Mouse (Mus musculus): Measurements from ENCODE around the gene Magi3. TPM values are rescaled to one million over a fixed set of nuclear protein-coding genes. Genes with fewer than 3 reads are reported as not detected.
A peak's percentile ranks its signal among the peaks of the same experiment; 100 is the strongest.

Gene Magi3
- polyA plus RNA-seq, 1 experiment from 2014 or later = 7.4 TPM

GRCm38 (mm10) chr3:104243972-104244371 is 23.8 kb upstream of the Magi3 start:
- no peak overlapping the region for H3K4me3 ChIP-seq (replicated peaks; ENCODE audit: low read depth, low read length)
- DNase-seq (no peak), ATAC-seq (ENCODE audit: low FRiP score, low TSS enrichment) (no peak)
- H3K9ac ChIP-seq (replicated peaks; ENCODE audit: low read length) = no peak overlapping the region
- H3K4me2 ChIP-seq (ENCODE audit: low read length) = no peak overlapping the region
- H3K27ac ChIP-seq (replicated peaks; ENCODE audit: low read depth, low read length) = no peak overlapping the region
- H3K27me3 ChIP-seq (ENCODE audit: control insufficient read depth, insufficient read depth, low read length) = no peaks in the 10 kb centered on the region
- no peaks in the 10 kb centered on the region for H3K36me3 ChIP-seq (ENCODE audit: control insufficient read depth, insufficient read depth, low read length)
- 92% methylated on average over 6 of the region's 6 CpGs for WGBS
- H3K4me1 ChIP-seq (ENCODE audit: control insufficient read depth, insufficient read depth, low read length) = no peaks in the 10 kb centered on the region
- H3K9me3 ChIP-seq (ENCODE audit: control insufficient read depth, low read length) = no peaks in the 10 kb centered on the region

DNA sequence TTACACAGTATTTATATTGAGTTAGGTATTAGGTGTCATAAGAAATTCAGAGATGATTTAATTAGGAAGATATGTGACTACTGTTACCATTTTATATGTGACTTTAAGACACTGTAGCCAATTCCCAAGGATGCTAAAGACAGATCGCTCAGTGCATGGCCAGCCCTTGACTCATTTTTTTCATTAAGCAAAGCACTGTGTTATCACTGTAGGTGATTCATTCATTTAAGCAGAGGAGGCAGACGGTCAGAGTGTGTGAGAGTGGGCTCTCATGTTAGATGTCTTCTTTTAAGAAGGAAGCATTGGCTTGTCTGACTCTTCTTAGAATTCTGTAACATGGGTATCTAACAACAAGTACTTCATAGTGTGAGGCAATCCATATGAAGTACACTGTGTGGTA is 19.6 kb upstream of the Magi3 start:
- H3K9me3 ChIP-seq (ENCODE audit: control insufficient read depth, low read length) = no peaks in the 10 kb centered on the region
- no peak overlapping the region for H3K9ac ChIP-seq (replicated peaks; ENCODE audit: low read length)
- no peaks in the 10 kb centered on the region for H3K27me3 ChIP-seq (ENCODE audit: control insufficient read depth, insufficient read depth, low read length)
- WGBS = 88% methylated on average over 2 of the region's 2 CpGs
- H3K4me3 ChIP-seq (replicated peaks; ENCODE audit: low read depth, low read length) = no peak overlapping the region
- H3K36me3 ChIP-seq (ENCODE audit: control insufficient read depth, insufficient read depth, low read length) = no peaks in the 10 kb centered on the region
- DNase-seq (no peak), ATAC-seq (ENCODE audit: low FRiP score, low TSS enrichment) (no peak)
- no peaks in the 10 kb centered on the region for H3K4me1 ChIP-seq (ENCODE audit: control insufficient read depth, insufficient read depth, low read length)
- H3K4me2 ChIP-seq (ENCODE audit: low read length) = no peak overlapping the region
- no peak overlapping the region for H3K27ac ChIP-seq (replicated peaks; ENCODE audit: low read depth, low read length)

DNA sequence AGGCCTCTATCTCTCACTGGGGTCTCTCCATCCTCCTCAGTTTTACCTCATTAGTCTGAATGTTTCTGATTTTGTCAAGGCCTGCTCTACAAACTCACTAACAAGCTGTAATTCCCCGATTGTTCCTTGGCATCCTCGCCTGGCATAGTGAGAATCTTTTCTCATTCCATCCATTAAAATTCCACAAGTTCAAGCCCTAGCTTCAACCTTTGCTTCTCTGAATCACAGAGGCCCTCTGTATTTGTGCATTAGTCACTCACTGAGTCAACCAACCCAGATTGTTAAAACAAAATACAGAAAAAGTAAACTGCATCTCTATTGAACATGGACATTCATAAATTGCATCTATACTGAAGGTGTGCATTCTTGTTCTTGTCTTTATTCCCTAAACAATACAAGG is 19.2 kb upstream of the Magi3 start:
- Histone ChIP-seq H3K9ac (replicated peaks; ENCODE audit: low read length) (no peak overlapping the region), H3K27me3 (ENCODE audit: control insufficient read depth, insufficient read depth, low read length) (no peaks in the 10 kb centered on the region), H3K27ac (replicated peaks; ENCODE audit: low read depth, low read length) (no peak overlapping the region), H3K4me3 (replicated peaks; ENCODE audit: low read depth, low read length) (no peak overlapping the region), H3K36me3 (ENCODE audit: control insufficient read depth, insufficient read depth, low read length) (no peaks in the 10 kb centered on the region), H3K9me3 (ENCODE audit: control insufficient read depth, low read length) (no peaks in the 10 kb centered on the region), H3K4me2 (ENCODE audit: low read length) (no peak overlapping the region), H3K4me1 (ENCODE audit: control insufficient read depth, insufficient read depth, low read length) (no peaks in the 10 kb centered on the region)
- no peak for ATAC-seq (ENCODE audit: low FRiP score, low TSS enrichment)
- WGBS = 88% methylated on average over 2 of the region's 2 CpGs
- DNase-seq = no peak

DNA sequence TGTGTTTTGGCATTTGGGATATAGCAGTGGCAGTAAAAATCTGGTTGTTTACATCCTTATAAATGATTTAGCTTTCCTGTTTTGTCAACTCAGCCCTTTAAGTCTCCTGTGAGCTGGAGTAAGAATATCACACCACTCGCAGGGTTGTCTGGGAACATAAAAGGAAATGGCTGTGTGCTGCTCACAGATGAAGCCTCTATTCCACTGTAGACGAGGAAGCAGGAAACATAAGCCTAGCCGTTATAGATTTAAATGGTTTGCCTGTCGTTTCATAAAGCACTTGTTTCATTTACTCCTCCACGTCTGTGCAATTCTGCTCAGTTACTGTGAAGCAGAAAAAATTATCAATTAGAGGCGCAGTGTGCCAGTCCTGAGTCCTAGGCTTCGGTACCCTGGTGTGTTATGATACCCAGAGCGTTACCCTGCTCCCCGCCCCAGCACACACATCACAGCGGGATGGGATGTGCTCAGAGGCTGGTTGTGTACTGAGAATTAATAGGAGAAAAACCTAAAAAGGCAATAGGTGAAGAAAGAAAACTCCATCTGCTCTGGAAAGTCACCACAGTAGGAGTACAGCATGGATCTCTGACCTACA is 17.8 kb upstream of the Magi3 start:
- DNase-seq (peak; percentile 19), ATAC-seq (ENCODE audit: low FRiP score, low TSS enrichment) (no peak)
- 0 out of 2 replicates have a peak overlapping the region, but pooled peaks have one; percentile 41 for H3K27ac ChIP-seq (replicated peaks; ENCODE audit: low read depth, low read length)

DNA sequence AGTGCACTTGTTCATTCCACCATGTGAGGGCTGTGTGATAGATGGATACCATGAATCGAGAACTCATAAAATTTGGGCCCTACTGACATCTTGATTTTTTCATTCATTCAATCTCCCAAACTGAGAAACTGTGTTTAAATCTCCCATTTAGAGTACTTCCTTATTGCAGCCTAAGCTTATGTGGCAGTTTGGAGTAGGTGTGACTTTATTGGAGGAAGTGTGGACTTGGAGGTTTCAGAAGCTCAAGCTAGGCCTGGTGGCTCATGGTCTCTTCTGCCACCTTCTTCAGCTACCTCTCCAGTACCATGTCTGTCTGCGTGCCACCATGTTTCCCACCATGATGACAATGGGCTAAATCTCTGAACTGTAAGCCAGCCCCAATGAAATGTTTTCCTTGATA is 15.9 kb upstream of the Magi3 start:
- no peaks in the 10 kb centered on the region for H3K9me3 ChIP-seq (ENCODE audit: control insufficient read depth, low read length)
- no peaks in the 10 kb centered on the region for H3K27me3 ChIP-seq (ENCODE audit: control insufficient read depth, insufficient read depth, low read length)
- WGBS = 85% methylated on average over 2 of the region's 2 CpGs
- H3K4me1 ChIP-seq (ENCODE audit: control insufficient read depth, insufficient read depth, low read length) = no peaks in the 10 kb centered on the region
- H3K36me3 ChIP-seq (ENCODE audit: control insufficient read depth, insufficient read depth, low read length) = no peaks in the 10 kb centered on the region
- no peak overlapping the region for H3K27ac ChIP-seq (replicated peaks; ENCODE audit: low read depth, low read length)
- DNase-seq (no peak), ATAC-seq (ENCODE audit: low FRiP score, low TSS enrichment) (no peak)
- no peak overlapping the region for H3K4me2 ChIP-seq (ENCODE audit: low read length)
- no peak overlapping the region for H3K9ac ChIP-seq (replicated peaks; ENCODE audit: low read length)
- no peak overlapping the region for H3K4me3 ChIP-seq (replicated peaks; ENCODE audit: low read depth, low read length)

More for the DNA sequence above, 17.8 kb upstream of the Magi3 start:
- H3K9me3 ChIP-seq (ENCODE audit: control insufficient read depth, low read length) = no peaks in the 10 kb centered on the region
- no peaks in the 10 kb centered on the region for H3K36me3 ChIP-seq (ENCODE audit: control insufficient read depth, insufficient read depth, low read length)
- H3K27me3 ChIP-seq (ENCODE audit: control insufficient read depth, insufficient read depth, low read length) = no peaks in the 10 kb centered on the region
- H3K4me3 ChIP-seq (replicated peaks; ENCODE audit: low read depth, low read length) = no peak overlapping the region
- H3K9ac ChIP-seq (replicated peaks; ENCODE audit: low read length) = no peak overlapping the region
- WGBS = 67% methylated on average over 10 of the region's 10 CpGs
- no peak overlapping the region for H3K4me2 ChIP-seq (ENCODE audit: low read length)
- no peaks in the 10 kb centered on the region for H3K4me1 ChIP-seq (ENCODE audit: control insufficient read depth, insufficient read depth, low read length)

- no peak overlapping the region for H3K4me3 ChIP-seq (replicated peaks; ENCODE audit: low read depth, low read length)
- H3K27ac ChIP-seq (replicated peaks; ENCODE audit: low read depth, low read length) = no peak overlapping the region
- no peaks in the 10 kb centered on the region for H3K36me3 ChIP-seq (ENCODE audit: control insufficient read depth, insufficient read depth, low read length)
- no peak for DNase-seq
- H3K4me1 ChIP-seq (ENCODE audit: control insufficient read depth, insufficient read depth, low read length) = no peaks in the 10 kb centered on the region
- no peak overlapping the region for H3K9ac ChIP-seq (replicated peaks; ENCODE audit: low read length)
- WGBS = 90% methylated on average over 5 of the region's 5 CpGs
- no peak for ATAC-seq (ENCODE audit: low FRiP score, low TSS enrichment)
- no peaks in the 10 kb centered on the region for H3K9me3 ChIP-seq (ENCODE audit: control insufficient read depth, low read length)
- no peak overlapping the region for H3K4me2 ChIP-seq (ENCODE audit: low read length)
- no peaks in the 10 kb centered on the region for H3K27me3 ChIP-seq (ENCODE audit: control insufficient read depth, insufficient read depth, low read length)
Observed at GRCm38 (mm10) chr3:104235099-104235498, 14.9 kb upstream of the Magi3 start.

DNA sequence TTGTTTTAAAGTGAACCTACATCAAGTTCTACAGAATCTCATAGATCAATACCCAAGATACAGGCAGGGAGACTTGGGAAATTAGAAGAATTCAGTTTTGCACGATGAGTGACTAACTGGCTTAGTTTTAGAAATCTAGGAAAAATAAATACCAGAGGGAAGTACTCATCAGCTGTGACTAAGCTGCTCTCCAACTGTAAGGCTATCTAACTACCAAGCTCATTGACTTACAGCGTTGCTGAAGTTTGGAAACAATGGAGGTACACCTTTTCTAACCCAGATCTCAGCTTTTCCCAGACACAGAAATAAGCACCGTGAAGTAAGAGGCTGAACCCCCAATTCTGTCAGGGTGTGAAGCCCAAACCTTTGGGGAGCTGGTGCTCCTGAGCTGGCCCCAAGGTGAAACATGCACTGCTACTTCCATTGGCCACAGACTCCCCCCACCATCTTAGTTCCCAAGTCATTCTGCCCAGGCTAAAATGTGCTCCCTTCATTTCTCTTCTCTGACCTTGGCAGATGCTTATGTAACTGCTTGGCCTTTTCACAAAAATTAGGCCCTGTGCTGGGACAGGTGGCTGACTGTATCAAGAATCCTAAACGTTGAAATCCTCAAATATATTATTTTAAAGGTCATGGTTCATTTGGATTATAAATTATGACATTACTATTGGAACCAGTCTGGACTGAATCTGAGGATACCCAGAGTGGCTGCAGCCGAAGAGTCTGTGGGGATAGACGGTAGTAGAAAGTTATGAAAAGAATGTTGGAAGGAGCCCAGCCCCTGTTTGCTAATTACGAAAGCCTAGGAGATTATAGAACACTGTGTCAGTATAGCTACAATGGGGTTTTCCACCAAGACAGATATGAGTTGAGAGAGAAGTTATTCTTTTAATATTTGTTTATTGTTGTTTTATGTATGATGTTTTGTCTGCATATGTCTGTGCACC is 13.5 kb upstream of the Magi3 start:
- 82% methylated on average over 7 of the region's 7 CpGs for WGBS
- no peak overlapping the region for H3K9ac ChIP-seq (replicated peaks; ENCODE audit: low read length)
- H3K4me1 ChIP-seq (ENCODE audit: control insufficient read depth, insufficient read depth, low read length) = no peaks in the 10 kb centered on the region
- no peak overlapping the region for H3K4me2 ChIP-seq (ENCODE audit: low read length)
- no peak overlapping the region for H3K4me3 ChIP-seq (replicated peaks; ENCODE audit: low read depth, low read length)
- no peak for ATAC-seq (ENCODE audit: low FRiP score, low TSS enrichment)
- no peaks in the 10 kb centered on the region for H3K36me3 ChIP-seq (ENCODE audit: control insufficient read depth, insufficient read depth, low read length)
- H3K27me3 ChIP-seq (ENCODE audit: control insufficient read depth, insufficient read depth, low read length) = no peaks in the 10 kb centered on the region
- H3K27ac ChIP-seq (replicated peaks; ENCODE audit: low read depth, low read length) = no peak overlapping the region
- no peak for DNase-seq
- no peaks in the 10 kb centered on the region for H3K9me3 ChIP-seq (ENCODE audit: control insufficient read depth, low read length)

- H3K4me3 ChIP-seq (replicated peaks; ENCODE audit: low read depth, low read length) = no peak overlapping the region
- WGBS = 24% methylated on average over 5 of the region's 5 CpGs
- no peak for ATAC-seq (ENCODE audit: low FRiP score, low TSS enrichment)
- no peak for DNase-seq
- H3K9me3 ChIP-seq (ENCODE audit: control insufficient read depth, low read length) = no peaks in the 10 kb centered on the region
- no peak overlapping the region for H3K9ac ChIP-seq (replicated peaks; ENCODE audit: low read length)
- no peaks in the 10 kb centered on the region for H3K27me3 ChIP-seq (ENCODE audit: control insufficient read depth, insufficient read depth, low read length)
- H3K4me2 ChIP-seq (ENCODE audit: low read length) = no peak overlapping the region
- H3K4me1 ChIP-seq (ENCODE audit: control insufficient read depth, insufficient read depth, low read length) = no peaks in the 10 kb centered on the region
- H3K36me3 ChIP-seq (ENCODE audit: control insufficient read depth, insufficient read depth, low read length) = no peaks in the 10 kb centered on the region
- no peak overlapping the region for H3K27ac ChIP-seq (replicated peaks; ENCODE audit: low read depth, low read length)
Observed at GRCm38 (mm10) chr3:104227438-104228111, 7.4 kb upstream of the Magi3 start.

Measured in midbrain, embryonic 14.5 days (tissue).